Mouse (Mus musculus): Measurements from ENCODE around the gene Col26a1. TPM values are rescaled to one million over a fixed set of nuclear protein-coding genes. Genes with fewer than 3 reads are reported as not detected.
"Not testable (repeated sequence)": the region's sequence is repeated elsewhere in the genome, so short reads cannot be mapped to it uniquely, and the experiment has no call there.

Gene Col26a1
- polyA plus RNA-seq, 1 experiment from 2014 or later, result 1.1 TPM

- peak; percentile 63 for DNase-seq (ENCODE audit: low spot score)
These were observed 127.3 kb downstream of the Col26a1 start for GRCm38 (mm10) chr5:136755696-136756095.

- DNase-seq (ENCODE audit: low spot score), result no peak
These were observed 128.9 kb downstream of the Col26a1 start for GRCm38 (mm10) chr5:136754053-136754591.

- DNase-seq (ENCODE audit: low spot score), result peak; percentile 15
These were observed 129.8 kb downstream of the Col26a1 start for GRCm38 (mm10) chr5:136753176-136753575.

GRCm38 (mm10) chr5:136752104-136752503 is 130.9 kb downstream of the Col26a1 start:
- DNase-seq (ENCODE audit: low spot score), result no peak

- no peak for DNase-seq (ENCODE audit: low spot score)
These were observed 136.4 kb downstream of the Col26a1 start for GRCm38 (mm10) chr5:136746596-136746995.

GRCm38 (mm10) chr5:136738918-136739317 is 144.1 kb downstream of the Col26a1 start:
- DNase-seq (ENCODE audit: low spot score), result no peak

- DNase-seq (ENCODE audit: low spot score), result not testable (repeated sequence)
These were observed 156.7 kb downstream of the Col26a1 start for GRCm38 (mm10) chr5:136726271-136726670.

GRCm38 (mm10) chr5:136721596-136721995 is 161.4 kb downstream of the Col26a1 start:
- no peak for DNase-seq (ENCODE audit: low spot score)

GRCm38 (mm10) chr5:136718656-136719055 is 164.4 kb downstream of the Col26a1 start:
- no peak for DNase-seq (ENCODE audit: low spot score)

- DNase-seq (ENCODE audit: low spot score), result no peak
These were observed 165.5 kb downstream of the Col26a1 start for GRCm38 (mm10) chr5:136717573-136717854.

- no peak for DNase-seq (ENCODE audit: low spot score)
These were observed 166.1 kb downstream of the Col26a1 start for GRCm38 (mm10) chr5:136716696-136717572.

- DNase-seq (ENCODE audit: low spot score), result peak; percentile 81
These were observed 168.1 kb downstream of the Col26a1 start for GRCm38 (mm10) chr5:136714879-136715278.

- DNase-seq (ENCODE audit: low spot score), result no peak
These were observed 168.7 kb downstream of the Col26a1 start for GRCm38 (mm10) chr5:136714232-136714875.

- DNase-seq (ENCODE audit: low spot score), result no peak
These were observed 172.3 kb downstream of the Col26a1 start for GRCm38 (mm10) chr5:136710742-136711141.

- peak; percentile 33 for DNase-seq (ENCODE audit: low spot score)
These were observed 174.9 kb downstream of the Col26a1 start for GRCm38 (mm10) chr5:136708116-136708515.

- DNase-seq (ENCODE audit: low spot score), result peak; percentile 89
These were observed 176.2 kb downstream of the Col26a1 start for GRCm38 (mm10) chr5:136706803-136707202.

- peak; percentile 46 for DNase-seq (ENCODE audit: low spot score)
These were observed 177.5 kb downstream of the Col26a1 start for GRCm38 (mm10) chr5:136705532-136705931.

- no peak for DNase-seq (ENCODE audit: low spot score)
These were observed 178.9 kb downstream of the Col26a1 start for GRCm38 (mm10) chr5:136704151-136704550.

- peak; percentile 73 for DNase-seq (ENCODE audit: low spot score)
These were observed 179.3 kb downstream of the Col26a1 start for GRCm38 (mm10) chr5:136703751-136704150.

- DNase-seq (ENCODE audit: low spot score), result no peak
These were observed 180.8 kb downstream of the Col26a1 start for GRCm38 (mm10) chr5:136702159-136702725.

- no peak for DNase-seq (ENCODE audit: low spot score)
These were observed 185.4 kb downstream of the Col26a1 start for GRCm38 (mm10) chr5:136697618-136698017.

- no peak for DNase-seq (ENCODE audit: low spot score)
These were observed 186.5 kb downstream of the Col26a1 start for GRCm38 (mm10) chr5:136696516-136696915.
